Mouse (Mus musculus) myocyte (in vitro differentiated cells): ENCODE measurements around the gene Psmc3. TPM values are rescaled to one million over a fixed set of nuclear protein-coding genes. Genes with fewer than 3 reads are reported as not detected.

ENCODE experiments used
- H3K27me3 ChIP-seq: one replicate; pipeline ENCODE4 v1.6.1; 2011; ENCODE audit not compliant: control insufficient read depth, insufficient read depth, insufficient read length
- H3K36me3 ChIP-seq: one replicate; pipeline ENCODE4 v1.6.1; 2011; ENCODE audit not compliant: control insufficient read depth, insufficient read depth
- H3K4me2 ChIP-seq: one replicate; pipeline ENCODE4 v1.6.1; 2011; ENCODE audit warnings: low read depth, control low read depth
- H3K4me3 ChIP-seq: one replicate; pipeline ENCODE4 v1.5.1; 2011; ENCODE audit warnings: mild to moderate bottlenecking, control low read depth, moderate library complexity
- H3K79me2 ChIP-seq: one replicate; pipeline ENCODE4 v1.6.1; 2011; ENCODE audit not compliant: control insufficient read depth, insufficient read depth
- H3ac ChIP-seq: one replicate; pipeline ENCODE4 v1.6.1; 2011; ENCODE audit not compliant: control insufficient read depth, insufficient read length
- CEBPB ChIP-seq: IDR thresholded peaks from 2 replicates; pipeline ENCODE4 v1.6.1; 2011; ENCODE audit warnings: mild to moderate bottlenecking, moderate library complexity; ENCODE audit not compliant: poor library complexity, insufficient read depth, severe bottlenecking
- E2F4 ChIP-seq: IDR thresholded peaks from one replicate; pipeline ENCODE4 v1.6.1; 2011; ENCODE audit warnings: mild to moderate bottlenecking, control low read depth, moderate library complexity; ENCODE audit not compliant: insufficient read depth
- MAX ChIP-seq: IDR thresholded peaks from one replicate; pipeline ENCODE4 v1.6.1; 2011; ENCODE audit warnings: low read depth, mild to moderate bottlenecking, control low read depth
- MYOD1 ChIP-seq, 3 experiments: IDR thresholded peaks; one replicate each; pipeline ENCODE4 v1.6.1; 2011; ENCODE audit warnings: control low read depth in 2 of 3, low read depth in 2 of 3, mild to moderate bottlenecking in 2 of 3, moderate library complexity in 1 of 3; ENCODE audit not compliant: insufficient read length in 2 of 3, control insufficient read depth in 1 of 3
- MYOG ChIP-seq, 3 experiments: IDR thresholded peaks; one replicate each; pipeline ENCODE4 v1.6.1; 2011; ENCODE audit warnings: control low read depth in 2 of 3, low read depth in 2 of 3, mild to moderate bottlenecking in 2 of 3; ENCODE audit not compliant: insufficient read length in 2 of 3, control insufficient read depth in 1 of 3, insufficient read depth in 1 of 3
- POLR2A ChIP-seq: IDR thresholded peaks from one replicate; pipeline ENCODE4 v1.6.1; 2011; ENCODE audit warnings: low read depth, mild to moderate bottlenecking, control low read depth, moderate library complexity; ENCODE audit not compliant: insufficient read length
- POLR2AphosphoS2 ChIP-seq: IDR thresholded peaks from one replicate; pipeline ENCODE4 v1.6.1; 2011; ENCODE audit warnings: low read depth, control low read depth; ENCODE audit not compliant: insufficient read length
- REST ChIP-seq: IDR thresholded peaks from one replicate; pipeline ENCODE4 v1.6.1; 2011; ENCODE audit warnings: mild to moderate bottlenecking, control low read depth, moderate library complexity; ENCODE audit not compliant: insufficient read depth, insufficient read length
- SRF ChIP-seq: IDR thresholded peaks from one replicate; pipeline ENCODE4 v1.6.1; 2011; ENCODE audit warnings: low read depth; ENCODE audit not compliant: control insufficient read depth, insufficient read length
- TCF12 ChIP-seq: IDR thresholded peaks from one replicate; pipeline ENCODE4 v1.6.1; 2011; ENCODE audit warnings: mild to moderate bottlenecking, control low read depth; ENCODE audit not compliant: poor library complexity, insufficient read depth, severe bottlenecking
- TCF3 ChIP-seq: IDR thresholded peaks from one replicate; pipeline ENCODE4 v1.6.1; 2011; ENCODE audit warnings: low read depth, control low read depth; ENCODE audit not compliant: insufficient read length
- USF1 ChIP-seq: IDR thresholded peaks from one replicate; pipeline ENCODE4 v1.6.1; 2011; ENCODE audit warnings: low read depth, mild to moderate bottlenecking, control low read depth, moderate library complexity
- polyA plus RNA-seq: library from polyadenylated mRNA; unstranded; fragments of >200 nt; fragmentation: generic; extraction: Trizol; gene quantifications from one replicate; pipeline ENCODE4 v1.2.1, GENCODE M21; 2012; ENCODE audit warnings: missing spikeins

Psmc3 gene
- polyA plus RNA-seq, 1 experiment, result 688 TPM

- Histone ChIP-seq H3K4me3 (no peak overlapping the region), H3K79me2 (no peaks in the 10 kb centered on the region), H3ac (no peak overlapping the region), H3K4me2 (no peak overlapping the region), H3K27me3 (no peaks in the 10 kb centered on the region), H3K36me3 (no peaks in the 10 kb centered on the region)
- no peak for TF ChIP-seq TCF3
These were observed 33.6 kb downstream of the Psmc3 start for GRCm38 (mm10) chr2:91087453-91087852.

- no peaks in the 10 kb centered on the region for H3K79me2 ChIP-seq
- H3K4me3 ChIP-seq, result no peak overlapping the region
- no peaks in the 10 kb centered on the region for H3K36me3 ChIP-seq
- no peak overlapping the region for H3ac ChIP-seq
- no peaks in the 10 kb centered on the region for H3K27me3 ChIP-seq
- no peak for TF ChIP-seq MAX
- no peak for TF ChIP-seq SRF
- TF ChIP-seq CEBPB, result no peak
- TF ChIP-seq USF1, result no peak
- no peak for TF ChIP-seq MYOG (IDR thresholded peaks at IDR 0.05; ENCODE audit: control insufficient read depth in 1 of 3, insufficient read depth in 1 of 3, insufficient read length in 2 of 3, low read depth in 2 of 3)
- TF ChIP-seq TCF3, result no peak
- no peak for TF ChIP-seq E2F4
- H3K4me2 ChIP-seq, result no peak overlapping the region
These were observed 35.2 kb downstream of the Psmc3 start for GRCm38 (mm10) chr2:91088987-91089386.

DNA sequence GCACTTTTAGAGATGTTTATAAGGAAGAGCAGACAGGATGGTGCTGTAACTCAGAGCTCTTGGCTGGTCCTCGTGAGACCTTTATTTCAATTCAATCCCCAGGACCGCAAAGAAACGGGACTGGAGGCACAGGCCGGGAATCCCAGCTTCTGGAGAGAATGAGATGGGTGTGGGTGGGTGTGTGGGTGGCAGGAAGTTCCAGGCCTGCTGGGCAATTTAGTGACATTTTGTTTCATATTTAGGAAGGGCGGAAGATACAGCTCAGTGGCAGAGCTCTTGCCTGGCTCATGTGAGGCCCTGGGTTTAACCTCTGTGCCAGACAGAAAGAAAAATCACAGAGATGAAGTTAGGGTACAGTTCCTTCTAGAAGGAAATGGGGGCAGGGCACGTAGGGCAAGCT is 36.4 kb downstream of the Psmc3 start:
- Histone ChIP-seq H3K4me2 (no peak overlapping the region), H3K79me2 (no peaks in the 10 kb centered on the region), H3K4me3 (no peak overlapping the region), H3K27me3 (no peaks in the 10 kb centered on the region), H3K36me3 (no peaks in the 10 kb centered on the region), H3ac (no peak overlapping the region)
- TF ChIP-seq MYOG (IDR thresholded peaks at IDR 0.05; ENCODE audit: control insufficient read depth in 1 of 3, insufficient read depth in 1 of 3, insufficient read length in 2 of 3, low read depth in 2 of 3) (no peak), TCF12 (no peak), POLR2A (no peak), E2F4 (no peak), USF1 (no peak), POLR2AphosphoS2 (no peak)

DNA sequence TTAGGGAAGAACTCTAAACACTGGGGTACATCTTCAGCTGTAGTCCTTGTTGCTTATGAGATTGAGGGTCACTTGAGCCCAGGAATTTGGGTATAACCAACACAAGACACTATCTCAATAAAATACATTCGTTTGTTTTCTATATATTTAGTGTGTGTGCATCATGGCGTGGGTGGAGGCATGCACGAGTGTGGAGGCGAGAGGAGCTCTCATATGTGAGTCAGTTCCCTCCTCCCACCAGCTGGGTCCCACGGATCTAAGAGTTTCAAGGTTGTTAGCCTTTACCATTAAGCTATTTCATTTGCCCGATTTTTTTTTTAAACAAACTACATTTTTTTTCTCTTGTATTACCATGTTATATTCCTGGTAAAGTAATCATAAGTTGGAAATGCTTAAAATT is 37.0 kb downstream of the Psmc3 start:
- Histone ChIP-seq H3K79me2 (no peaks in the 10 kb centered on the region), H3K4me2 (no peak overlapping the region), H3K4me3 (no peak overlapping the region), H3ac (no peak overlapping the region), H3K27me3 (no peaks in the 10 kb centered on the region), H3K36me3 (no peaks in the 10 kb centered on the region)
- TF ChIP-seq MYOD1 (IDR thresholded peaks at IDR 0.05; ENCODE audit: control insufficient read depth in 1 of 3, insufficient read length in 2 of 3, low read depth in 2 of 3) (no peak), REST (no peak), POLR2AphosphoS2 (no peak), MYOG (IDR thresholded peaks at IDR 0.05; ENCODE audit: control insufficient read depth in 1 of 3, insufficient read depth in 1 of 3, insufficient read length in 2 of 3, low read depth in 2 of 3) (no peak), E2F4 (no peak), SRF (no peak), USF1 (no peak), TCF3 (no peak), TCF12 (no peak), CEBPB (no peak), POLR2A (no peak), MAX (no peak)

DNA sequence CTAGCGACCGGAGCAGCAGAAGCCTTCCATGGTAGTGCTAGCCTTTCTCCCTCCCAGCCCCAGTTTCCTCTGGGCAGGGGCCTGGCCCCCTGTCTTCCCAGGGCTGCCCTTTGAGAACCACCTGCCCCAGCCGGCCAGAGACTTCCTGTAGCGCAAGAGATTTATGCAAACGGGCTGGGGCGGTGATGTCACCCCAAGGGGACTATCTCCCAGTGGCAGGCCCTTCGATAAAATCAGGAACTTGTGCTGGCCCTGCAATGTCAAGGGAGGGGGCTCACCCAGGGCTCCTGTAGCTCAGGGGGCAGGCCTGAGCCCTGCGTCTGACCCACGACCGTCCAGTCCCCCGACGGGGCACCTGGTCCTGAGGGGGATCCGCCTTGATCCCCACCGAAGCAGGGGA is 42.7 kb downstream of the Psmc3 start:
- Histone ChIP-seq H3K27me3 (no peaks in the 10 kb centered on the region), H3K4me3 (no peak overlapping the region), H3K36me3 (no peaks in the 10 kb centered on the region), H3ac (no peak overlapping the region), H3K79me2 (no peaks in the 10 kb centered on the region), H3K4me2 (no peak overlapping the region)
- no peak for TF ChIP-seq TCF12
- no peak for TF ChIP-seq USF1
- no peak for TF ChIP-seq MYOD1 (IDR thresholded peaks at IDR 0.05; ENCODE audit: control insufficient read depth in 1 of 3, insufficient read length in 2 of 3, low read depth in 2 of 3)

DNA sequence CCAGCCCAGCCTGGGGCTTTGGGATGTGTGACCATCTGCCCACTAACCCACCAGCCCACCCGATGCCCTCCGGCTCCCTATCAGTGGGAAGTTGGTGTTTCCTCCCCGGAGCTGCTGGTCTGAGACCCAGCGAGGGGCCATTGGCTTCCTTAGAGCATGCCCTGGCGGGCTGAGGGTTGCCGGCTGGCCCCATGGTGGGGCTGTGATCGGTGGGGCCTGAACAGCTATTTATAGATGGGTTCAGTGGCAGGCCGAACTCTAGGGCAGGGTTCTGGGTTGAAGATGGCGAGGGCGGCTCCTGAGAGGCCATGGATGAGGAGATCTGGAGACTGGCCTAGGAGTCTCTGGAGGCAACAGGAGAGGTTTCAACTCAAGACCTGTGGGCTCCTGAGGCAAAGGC is 43.2 kb downstream of the Psmc3 start:
- Histone ChIP-seq H3K4me3 (no peak overlapping the region), H3ac (no peak overlapping the region), H3K27me3 (no peaks in the 10 kb centered on the region), H3K79me2 (no peaks in the 10 kb centered on the region), H3K36me3 (no peaks in the 10 kb centered on the region), H3K4me2 (no peak overlapping the region)
- TF ChIP-seq MYOD1 (IDR thresholded peaks at IDR 0.05; ENCODE audit: control insufficient read depth in 1 of 3, insufficient read length in 2 of 3, low read depth in 2 of 3), result no peak
- TF ChIP-seq REST, result no peak
- no peak for TF ChIP-seq USF1
- no peak for TF ChIP-seq MAX
